Mouse (Mus musculus) lung, postnatal 0 days (tissue): ENCODE results near the gene Gm10392. TPM values are rescaled to one million over a fixed set of nuclear protein-coding genes. Genes with fewer than 3 reads are reported as not detected.

ENCODE experiments used
- ATAC-seq: fragments of 200-750 bp; cut with Nextera tagmentation; 2 replicates; pipeline ENCODE4 v1.8.0; 2017; ENCODE audit warnings: moderate library complexity
- DNase-seq: peaks from one replicate; pipeline ENCODE4 v3.0.0-alpha.2; 2016; ENCODE audit warnings: low spot score
- H3K27ac ChIP-seq: fragments of 300-500 bp; sonication (generic); 2 replicates; pipeline ENCODE4 v1.5.1; 2014; ENCODE audit warnings: antibody characterized with exemption, mild to moderate bottlenecking, low read length, mixed read lengths
- H3K27me3 ChIP-seq: fragments of 300-500 bp; sonication (generic); replicated peaks from 2 replicates; pipeline ENCODE4 v1.6.1; 2014; ENCODE audit warnings: low read length, mixed read lengths; ENCODE audit not compliant: insufficient read depth
- H3K36me3 ChIP-seq: fragments of 300-500 bp; sonication (generic); 2 replicates; pipeline ENCODE4 v1.6.1; 2014; ENCODE audit warnings: low read length, mixed read lengths; ENCODE audit not compliant: insufficient read depth
- H3K4me1 ChIP-seq: fragments of 300-500 bp; sonication (generic); 2 replicates; pipeline ENCODE4 v1.6.1; 2014; ENCODE audit warnings: antibody characterized with exemption, low read depth, low read length, mixed read lengths; ENCODE audit not compliant: insufficient read depth
- H3K4me2 ChIP-seq: fragments of 300-500 bp; sonication (generic); replicated peaks from 2 replicates; pipeline ENCODE4 v1.6.1; 2014; ENCODE audit warnings: low read depth, mild to moderate bottlenecking, low read length, moderate library complexity, mixed read lengths
- H3K4me3 ChIP-seq: fragments of 300-500 bp; sonication (generic); 2 replicates; pipeline ENCODE4 v1.5.1; 2014; ENCODE audit warnings: low read depth, low read length
- H3K9ac ChIP-seq: fragments of 300-500 bp; sonication (generic); replicated peaks from 2 replicates; pipeline ENCODE4 v1.6.1; 2014; ENCODE audit warnings: low read depth, mild to moderate bottlenecking
- H3K9me3 ChIP-seq: fragments of 300-500 bp; sonication (generic); 2 replicates; pipeline ENCODE4 v1.6.1; 2016; ENCODE audit warnings: low read length, mixed read lengths
- CTCF ChIP-seq: IDR thresholded peaks from 2 replicates; pipeline ENCODE4 v1.5.1; 2016; ENCODE audit warnings: antibody characterized with exemption, mild to moderate bottlenecking
- EP300 ChIP-seq: IDR thresholded peaks from 2 replicates; pipeline ENCODE4 v1.6.1; 2016; ENCODE audit warnings: antibody characterized with exemption, mild to moderate bottlenecking, control low read depth
- WGBS: fragments of 180-500 bp; shearing (Covaris S2); extraction: QIAGEN DNeasy Blood & Tissue Kit; methylation state at CpG from one replicate; pipeline ENCODE4 v1.1.7; 2014; 5-methylcytosine and 5-hydroxymethylcytosine counted together
- polyA plus RNA-seq: library from polyadenylated mRNA; unstranded; fragments of >200 nt; fragmentation: Nextera tagmentation; extraction: Ambion mirVana; gene quantifications from 2 replicates; pipeline ENCODE4 v1.2.1, GENCODE M21; 2015

The Gm10392 gene
- polyA plus RNA-seq, 1 experiment from 2014 or later, result 0.07 TPM

DNA sequence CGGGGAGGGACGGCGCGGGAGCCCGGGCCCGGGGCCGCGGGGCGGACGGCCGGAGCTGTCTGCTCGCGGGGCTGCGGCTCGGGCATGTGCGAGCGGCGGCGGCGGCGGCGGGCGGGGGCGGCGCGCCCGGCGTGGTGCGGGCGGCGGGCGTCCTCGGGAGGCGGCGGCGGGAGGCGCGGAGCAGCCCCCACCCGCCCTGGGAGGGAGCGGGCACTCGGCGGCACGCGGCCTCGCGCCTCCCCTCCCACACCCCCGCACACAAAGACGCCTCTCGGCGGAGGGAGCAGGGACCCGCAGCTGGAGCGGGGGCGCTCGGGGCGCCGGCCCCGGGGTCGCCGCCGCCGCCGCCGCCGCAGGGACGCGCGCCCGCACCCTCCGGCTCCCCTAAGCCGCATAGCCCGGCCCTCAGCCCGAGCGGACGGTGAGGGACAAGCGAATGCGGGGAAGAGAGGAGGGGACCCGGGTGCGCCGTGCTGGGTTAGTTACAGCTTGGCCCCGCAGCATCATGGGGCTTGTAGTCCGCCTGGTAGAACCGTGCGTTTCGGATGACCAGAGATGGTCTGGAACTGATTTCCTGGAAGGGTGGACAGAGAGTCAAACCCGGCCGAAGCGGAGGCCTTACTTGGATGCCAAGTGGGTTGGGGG, 29.3 kb downstream of the Gm10392 start, which contains the start of gene Ankrd13b:
Gene Ankrd13b (minus strand): TSS at position 88 of the 645 bp plus-strand sequence.
- H3K36me3 ChIP-seq, result no peaks in the 10 kb centered on the region
- TF ChIP-seq CTCF (no peak), EP300 (no peak)
- H3K27me3 ChIP-seq, result no peaks in the 10 kb centered on the region
- H3K4me1 ChIP-seq, result peaks cover 30% of the 10 kb centered on the region
- peak within 1 kb of the TSS; percentile 48 for H3K9ac ChIP-seq
- WGBS, result 4% methylated on average over 32 of the region's 87 CpGs
- peak within 1 kb of the TSS; percentile 32; the same call in 1 of the 2 replicates for H3K27ac ChIP-seq
- DNase-seq, result peak; percentile 77
- peak within 1 kb of the TSS; percentile 99 for H3K4me2 ChIP-seq
- peak within 1 kb of the TSS; percentile 78 for H3K4me3 ChIP-seq
- H3K9me3 ChIP-seq, result no peaks in the 10 kb centered on the region
- peak; percentile 27; the same call in 1 of the 2 replicates for ATAC-seq

DNA sequence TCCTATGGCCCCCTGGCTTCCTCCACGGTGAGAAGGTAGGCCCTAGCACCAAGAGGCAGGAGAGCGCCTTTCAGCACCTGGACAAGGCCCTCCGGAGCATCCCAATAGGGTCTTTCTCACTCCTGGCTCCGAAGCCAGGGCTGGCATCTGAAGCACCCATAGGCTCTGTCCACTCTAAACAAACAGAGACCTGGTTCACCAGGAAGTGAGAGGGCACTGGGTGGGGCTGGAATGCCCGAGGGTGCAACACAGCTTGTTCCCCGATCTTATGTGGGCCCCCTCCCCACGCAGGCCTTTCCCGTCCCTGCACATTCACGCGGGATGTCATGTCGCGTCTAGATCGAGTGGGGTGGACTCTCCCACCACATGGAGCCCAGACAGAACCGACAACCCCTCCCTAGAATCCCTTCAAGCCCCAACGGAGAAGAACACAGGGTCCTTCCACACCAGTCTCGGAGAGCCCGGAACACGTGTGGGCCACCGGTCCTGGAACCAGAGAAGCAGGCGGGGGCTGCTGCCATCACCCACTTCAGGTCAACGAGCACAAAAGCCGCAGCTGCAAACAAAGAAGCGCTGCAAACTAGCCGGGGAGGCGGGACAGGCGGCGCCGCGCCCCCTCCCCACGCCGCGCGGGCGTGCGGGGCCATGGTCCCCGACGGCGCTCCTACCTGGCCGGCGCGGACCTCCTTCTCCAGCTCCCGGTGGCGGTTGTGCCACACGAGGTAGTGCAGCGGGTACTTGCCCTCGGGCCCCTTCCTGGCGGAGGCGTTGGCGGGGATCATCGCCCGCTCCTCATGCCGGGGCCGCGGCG, 30.0 kb downstream of the Gm10392 start:
- H3K4me2 ChIP-seq, result peak overlapping the region; percentile 99
- DNase-seq (peak; percentile 25), ATAC-seq (no peak)
- H3K4me1 ChIP-seq, result peaks cover 25% of the 10 kb centered on the region
- peak overlapping the region; percentile 78 for H3K4me3 ChIP-seq
- WGBS, result 6% methylated on average over 42 of the region's 55 CpGs
- TF ChIP-seq CTCF (no peak), EP300 (no peak)
- H3K9ac ChIP-seq, result peak overlapping the region; percentile 48
- no peaks in the 10 kb centered on the region for H3K9me3 ChIP-seq
- H3K27ac ChIP-seq, result no peak overlapping the region
- H3K27me3 ChIP-seq, result no peaks in the 10 kb centered on the region
- no peaks in the 10 kb centered on the region for H3K36me3 ChIP-seq

DNA sequence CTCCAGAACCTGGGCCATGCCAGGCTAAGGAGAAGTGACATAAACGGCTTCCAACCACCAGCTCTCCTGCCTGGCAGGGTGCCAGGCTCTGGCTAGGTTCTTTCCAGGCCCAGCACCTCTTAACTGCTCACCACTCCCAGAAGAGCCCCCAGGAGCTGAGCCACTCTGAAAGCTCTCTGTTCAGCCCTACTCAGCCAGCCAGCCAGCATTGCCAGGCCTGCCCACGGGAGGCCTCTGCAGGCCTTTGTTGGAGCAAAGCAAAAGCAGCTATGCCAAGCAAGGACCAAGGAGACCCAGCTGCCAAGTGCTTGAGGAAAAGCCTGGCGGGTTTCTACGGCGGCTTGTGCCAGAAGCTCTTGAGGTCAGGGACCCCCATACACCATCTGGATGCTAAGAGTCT, 32.2 kb downstream of the Gm10392 start:
- H3K4me1 ChIP-seq, result peaks cover 21% of the 10 kb centered on the region
- H3K9me3 ChIP-seq, result no peaks in the 10 kb centered on the region
- DNase-seq (no peak), ATAC-seq (no peak)
- WGBS, result 42% methylated on average over 5 of the region's 5 CpGs
- H3K27ac ChIP-seq, result no peak overlapping the region
- H3K27me3 ChIP-seq, result no peaks in the 10 kb centered on the region
- TF ChIP-seq CTCF (peak; percentile 23; the same call in 1 of the 2 replicates), EP300 (no peak)
- H3K4me2 ChIP-seq, result no peak overlapping the region
- no peaks in the 10 kb centered on the region for H3K36me3 ChIP-seq
- no peak overlapping the region for H3K9ac ChIP-seq
- H3K4me3 ChIP-seq, result no peak overlapping the region

DNA sequence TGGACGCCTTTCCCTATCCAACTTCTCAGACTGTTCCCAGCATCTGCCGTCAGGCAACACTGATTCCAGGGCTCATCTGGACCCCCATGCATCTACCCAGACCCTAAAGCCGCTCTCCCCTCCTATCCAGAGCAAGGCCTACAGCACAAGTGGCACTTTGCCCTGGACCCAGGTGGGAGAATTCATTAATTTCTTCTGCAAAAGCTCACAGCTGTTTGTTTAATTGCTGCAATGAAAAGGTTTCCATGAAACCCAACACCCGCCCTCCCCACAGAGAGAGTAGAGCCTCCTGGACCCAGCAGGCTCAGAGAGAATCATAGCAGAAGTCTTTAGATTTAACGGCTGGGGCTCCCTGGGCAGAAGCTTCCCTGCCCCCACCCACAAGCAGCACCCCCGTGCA, 33.8 kb downstream of the Gm10392 start:
- H3K4me1 ChIP-seq, result peaks cover 10% of the 10 kb centered on the region; the same call in 1 of the 2 replicates
- H3K27me3 ChIP-seq, result no peaks in the 10 kb centered on the region
- no peak overlapping the region for H3K4me2 ChIP-seq
- ATAC-seq (no peak), DNase-seq (no peak)
- no peaks in the 10 kb centered on the region for H3K36me3 ChIP-seq
- H3K9me3 ChIP-seq, result no peaks in the 10 kb centered on the region
- no peak overlapping the region for H3K4me3 ChIP-seq
- H3K27ac ChIP-seq, result no peak overlapping the region
- TF ChIP-seq EP300 (no peak), CTCF (no peak)
- 67% methylated on average over 6 of the region's 6 CpGs for WGBS
- H3K9ac ChIP-seq, result no peak overlapping the region

DNA sequence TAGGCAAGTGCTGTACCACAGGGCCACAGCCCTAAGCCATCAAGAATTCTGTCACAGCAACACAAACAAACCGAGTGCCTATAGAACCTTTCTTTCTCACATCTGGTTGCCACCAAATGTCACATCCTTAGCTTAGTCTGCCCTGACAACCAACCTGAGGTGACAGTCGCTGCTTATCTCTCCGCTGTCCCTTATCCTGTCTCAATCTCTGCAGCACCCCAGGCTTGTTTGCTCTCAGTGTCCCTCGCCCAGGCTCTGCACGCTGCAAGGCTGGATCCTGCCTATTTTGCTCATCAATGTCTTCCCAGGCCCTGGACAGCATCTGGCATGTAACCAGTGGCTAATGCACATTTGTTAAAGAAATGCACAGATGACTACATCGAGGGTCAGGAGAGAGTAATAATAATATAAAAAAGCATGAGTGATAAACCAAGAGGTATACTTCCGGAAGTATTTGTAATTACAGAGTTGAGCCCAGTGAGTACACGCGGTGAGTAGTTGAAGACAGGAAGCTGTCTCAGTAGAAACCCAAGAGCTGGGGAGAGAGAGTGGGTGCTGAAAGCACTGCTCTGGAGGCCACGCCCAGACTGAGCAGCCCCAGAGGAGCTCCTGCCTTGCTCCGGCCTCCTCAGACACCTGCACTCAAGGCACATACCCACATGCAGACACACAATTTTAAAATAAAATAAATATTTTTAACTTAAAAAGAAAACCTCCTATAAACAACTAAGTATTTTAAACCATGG, 35.3 kb downstream of the Gm10392 start:
- H3K4me3 ChIP-seq, result no peak overlapping the region
- DNase-seq (no peak), ATAC-seq (no peak)
- no peak overlapping the region for H3K9ac ChIP-seq
- H3K36me3 ChIP-seq, result no peaks in the 10 kb centered on the region
- no peaks in the 10 kb centered on the region for H3K27me3 ChIP-seq
- H3K4me1 ChIP-seq, result no peaks in the 10 kb centered on the region; the same call in 1 of the 2 replicates
- no peak overlapping the region for H3K27ac ChIP-seq
- no peak overlapping the region for H3K4me2 ChIP-seq
- TF ChIP-seq CTCF, result no peak
- no peak for TF ChIP-seq EP300
- 29% methylated on average over 11 of the region's 11 CpGs for WGBS
- H3K9me3 ChIP-seq, result no peaks in the 10 kb centered on the region

DNA sequence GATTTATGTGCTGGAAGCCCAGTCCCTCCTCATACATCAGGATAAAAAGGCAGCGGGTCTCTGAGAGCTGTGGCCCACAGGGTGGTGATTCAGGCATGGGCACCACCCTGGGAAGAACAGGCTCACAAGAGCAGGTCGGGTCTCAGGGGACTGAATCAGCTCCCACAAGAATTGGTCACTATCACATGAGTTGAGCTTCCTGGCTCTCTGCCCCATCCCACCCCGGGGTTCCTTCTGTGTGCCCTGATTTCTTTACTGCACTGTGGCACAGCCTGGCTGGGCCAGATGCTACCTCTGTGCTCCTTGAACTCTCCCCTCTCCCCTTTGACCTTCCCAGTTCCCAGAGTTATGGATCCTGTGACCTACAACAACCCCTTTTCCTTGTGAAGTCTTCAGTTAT, 36.0 kb downstream of the Gm10392 start:
- Histone ChIP-seq H3K27ac (no peak overlapping the region), H3K4me3 (no peak overlapping the region), H3K9me3 (no peaks in the 10 kb centered on the region), H3K36me3 (no peaks in the 10 kb centered on the region), H3K4me1 (no peaks in the 10 kb centered on the region; the same call in 1 of the 2 replicates), H3K4me2 (no peak overlapping the region), H3K27me3 (no peaks in the 10 kb centered on the region), H3K9ac (no peak overlapping the region)
- no peak for TF ChIP-seq EP300
- no peak for TF ChIP-seq CTCF
- 55% methylated on average over 3 of the region's 3 CpGs for WGBS
- DNase-seq (no peak), ATAC-seq (no peak)
